Mouse (Mus musculus): Measurements from ENCODE around the gene Plin5. TPM values are rescaled to one million over a fixed set of nuclear protein-coding genes. Genes with fewer than 3 reads are reported as not detected.

Plin5 gene
- total and polyA plus RNA-seq, 3 experiments = not detected

DNA sequence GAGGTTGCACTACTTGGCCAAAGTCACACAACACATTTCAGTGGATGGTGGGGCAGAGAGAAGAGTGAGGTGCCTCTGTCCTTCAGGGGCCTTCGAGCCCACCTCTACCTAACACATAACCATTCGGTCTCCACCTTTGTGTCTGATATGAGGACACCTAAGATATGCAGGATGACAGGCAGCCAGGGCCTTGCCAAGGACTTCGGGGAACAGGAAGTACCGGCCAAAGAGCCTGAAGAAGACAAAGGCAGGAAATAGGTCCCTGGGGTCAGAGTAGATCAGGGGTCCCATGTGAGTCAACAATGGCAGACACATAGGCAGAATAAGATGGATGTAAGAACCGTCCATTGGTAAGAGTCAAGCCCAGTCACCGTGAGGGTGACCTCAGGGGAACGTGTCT is 19.2 kb upstream of the Plin5 start:
- H3K36me3 ChIP-seq (ENCODE audit: control insufficient read depth in 1 of 2, insufficient read depth in 2 of 2, low read length in 2 of 2) = peaks cover 0 to 2% of the 10 kb centered on the region in 2 experiments; a peak in 1 of 4 replicates
- TF ChIP-seq KAT2A (conservative IDR thresholded peaks at IDR 0.05; ENCODE audit: low read depth, low read length) (no peak), JUND (IDR thresholded peaks at IDR 0.05; ENCODE audit: low read depth, low read length) (no peak), ZC3H11A (IDR thresholded peaks at IDR 0.05; ENCODE audit: low read depth, low read length) (no peak), BHLHE40 (IDR thresholded peaks at IDR 0.05; ENCODE audit: borderline replicate concordance, low read depth, low read length) (no peak), ELF1 (IDR thresholded peaks at IDR 0.05; ENCODE audit: low read depth, low read length) (no peak), ZKSCAN1 (IDR thresholded peaks at IDR 0.05; ENCODE audit: low read depth, low read length) (no peak), POLR2AphosphoS5 (IDR thresholded peaks at IDR 0.05; ENCODE audit: borderline replicate concordance, low read depth, low read length) (no peak), MAFK (IDR thresholded peaks at IDR 0.05; ENCODE audit: borderline replicate concordance, low read depth, low read length) (no peak), UBTF (IDR thresholded peaks at IDR 0.05; ENCODE audit: borderline replicate concordance, insufficient read depth, low read depth, low read length) (no peak), NRF1 (IDR thresholded peaks at IDR 0.05; ENCODE audit: insufficient read depth, low read depth, low read length, poor library complexity, severe bottlenecking) (no peak), USF2 (IDR thresholded peaks at IDR 0.05; ENCODE audit: borderline replicate concordance in 1 of 2, insufficient read depth in 1 of 2, low read depth in 1 of 2, low read length in 2 of 2) (no peak), USF1 (IDR thresholded peaks at IDR 0.05; ENCODE audit: low read depth, low read length) (no peak), RAD21 (IDR thresholded peaks at IDR 0.05; ENCODE audit: low read depth, low read length) (no peak), POLR2AphosphoS2 (IDR thresholded peaks at IDR 0.05; ENCODE audit: low read length) (no peak), CHD2 (IDR thresholded peaks at IDR 0.05; ENCODE audit: low read length) (no peak), HCFC1 (IDR thresholded peaks at IDR 0.05; ENCODE audit: low read depth, low read length) (no peak), GATA1 (IDR thresholded peaks at IDR 0.05; ENCODE audit: low read depth, low read length) (no peak), CHD1 (IDR thresholded peaks at IDR 0.05; ENCODE audit: low read depth, low read length) (no peak)
- peaks cover 0 to 8% of the 10 kb centered on the region in 2 experiments; a peak in 3 of 4 replicates for H3K4me1 ChIP-seq (ENCODE audit: control insufficient read depth in 1 of 2, insufficient read depth in 2 of 2, low read length in 2 of 2)
- H3K79me2 ChIP-seq (ENCODE audit: control insufficient read depth, insufficient read depth, low read length, poor library complexity) = peaks cover 6% of the 10 kb centered on the region; the same call in 1 of the 2 replicates
- no peaks in the 10 kb centered on the region for H3K27me3 ChIP-seq (ENCODE audit: control insufficient read depth in 1 of 2, insufficient read depth in 2 of 2, low read length in 2 of 2)
- no peak overlapping the region for H3K27ac ChIP-seq (ENCODE audit: control insufficient read depth, low read depth, low read length)
- no peak overlapping the region for H3K9ac ChIP-seq (ENCODE audit: control insufficient read depth, low read depth, low read length, poor library complexity, severe bottlenecking)
- H3K9me3 ChIP-seq (replicated peaks; ENCODE audit: insufficient read depth, low read length) = no peaks in the 10 kb centered on the region
- no peak for DNase-seq (ENCODE audit: low read depth, low spot score)
- no peak overlapping the region for H3K4me3 ChIP-seq (ENCODE audit: control insufficient read depth in 1 of 2, insufficient read depth in 1 of 2, low read depth in 2 of 2, low read length in 2 of 2)

DNA sequence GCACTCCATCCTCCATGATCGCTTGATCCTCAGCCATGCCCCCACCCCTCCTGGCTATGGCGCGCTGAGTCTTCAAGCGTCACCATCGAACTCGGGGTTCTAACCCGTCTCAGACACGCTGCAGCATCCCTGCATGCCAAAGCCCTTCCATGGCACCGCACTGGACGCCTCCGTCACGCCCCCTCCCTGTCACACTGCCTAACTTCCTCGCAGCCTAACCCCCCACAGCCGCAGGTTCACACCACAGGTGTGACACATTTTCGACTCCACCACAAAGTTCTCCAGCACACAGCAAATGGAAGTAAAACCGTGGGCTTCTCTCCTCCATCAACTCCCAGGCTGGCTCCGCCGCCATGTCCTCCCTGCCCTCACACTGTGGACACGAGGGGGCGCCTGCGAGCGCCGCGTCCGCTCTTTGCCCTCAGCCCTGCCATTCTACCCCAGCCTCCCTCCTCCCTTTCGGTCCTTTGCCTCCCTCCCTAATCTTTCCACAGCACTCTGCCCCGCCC is 17.1 kb upstream of the Plin5 start:
- Histone ChIP-seq H3K4me1 (ENCODE audit: control insufficient read depth in 1 of 2, insufficient read depth in 2 of 2, low read length in 2 of 2) (peaks cover 0 to 3% of the 10 kb centered on the region in 2 experiments; a peak in 2 of 4 replicates), H3K27ac (ENCODE audit: control insufficient read depth, low read depth, low read length) (no peak overlapping the region), H3K9me3 (replicated peaks; ENCODE audit: insufficient read depth, low read length) (no peaks in the 10 kb centered on the region), H3K27me3 (ENCODE audit: control insufficient read depth in 1 of 2, insufficient read depth in 2 of 2, low read length in 2 of 2) (no peaks in the 10 kb centered on the region), H3K79me2 (ENCODE audit: control insufficient read depth, insufficient read depth, low read length, poor library complexity) (peaks cover 3% of the 10 kb centered on the region; the same call in 1 of the 2 replicates), H3K36me3 (ENCODE audit: control insufficient read depth in 1 of 2, insufficient read depth in 2 of 2, low read length in 2 of 2) (peaks cover 0 to 2% of the 10 kb centered on the region in 2 experiments; a peak in 1 of 4 replicates), H3K4me3 (ENCODE audit: control insufficient read depth in 1 of 2, insufficient read depth in 1 of 2, low read depth in 2 of 2, low read length in 2 of 2) (peak overlapping the region; percentile 45 to 52), H3K9ac (ENCODE audit: control insufficient read depth, low read depth, low read length, poor library complexity, severe bottlenecking) (peak overlapping the region; percentile 26; the same call in 1 of the 2 replicates)
- DNase-seq (ENCODE audit: low read depth, low spot score) = peak; percentile 73
- no peak for TF ChIP-seq ZC3H11A (IDR thresholded peaks at IDR 0.05; ENCODE audit: low read depth, low read length)
- TF ChIP-seq GABPA (IDR thresholded peaks at IDR 0.05; ENCODE audit: low read depth, low read length) = no peak
- TF ChIP-seq MAZ (IDR thresholded peaks at IDR 0.05; ENCODE audit: low read depth, low read length) = peak; percentile 58; the same call in 1 of the 2 replicates
- TF ChIP-seq HCFC1 (IDR thresholded peaks at IDR 0.05; ENCODE audit: low read depth, low read length) = no peak
- TF ChIP-seq CTCF (IDR thresholded peaks at IDR 0.05 in 2 of 3, conservative IDR thresholded peaks at IDR 0.05 in 1 of 3; ENCODE audit: control insufficient read depth in 1 of 3, insufficient read depth in 1 of 3, low read depth in 2 of 3, low read length in 3 of 3, poor library complexity in 1 of 3, severe bottlenecking in 1 of 3) = peak; percentile 86 to 95 (median 88)
- TF ChIP-seq UBTF (IDR thresholded peaks at IDR 0.05; ENCODE audit: borderline replicate concordance, insufficient read depth, low read depth, low read length) = no peak
- TF ChIP-seq RAD21 (IDR thresholded peaks at IDR 0.05; ENCODE audit: low read depth, low read length) = peak; percentile 29; the same call in 1 of the 2 replicates
- no peak for TF ChIP-seq USF2 (IDR thresholded peaks at IDR 0.05; ENCODE audit: borderline replicate concordance in 1 of 2, insufficient read depth in 1 of 2, low read depth in 1 of 2, low read length in 2 of 2)
- TF ChIP-seq POLR2AphosphoS5 (IDR thresholded peaks at IDR 0.05; ENCODE audit: borderline replicate concordance, low read depth, low read length) = no peak
- peak; percentile 81 for TF ChIP-seq SMC3 (IDR thresholded peaks at IDR 0.05; ENCODE audit: low read depth, low read length)
